Mouse (Mus musculus): Measurements from ENCODE around the gene Rnf208. TPM values are rescaled to one million over a fixed set of nuclear protein-coding genes. Genes with fewer than 3 reads are reported as not detected.
"Not testable (repeated sequence)": the region's sequence is repeated elsewhere in the genome, so short reads cannot be mapped to it uniquely, and the experiment has no call there.

Rnf208 gene
- polyA plus RNA-seq, 1 experiment = 12.9 TPM

GRCm38 (mm10) chr2:25246183-25247072, 4.4 kb downstream of the Rnf208 start, which contains the start of gene AL732309.1:
Gene AL732309.1, minus strand, starts transcription at chr2:25246863.
- DNase-seq (ENCODE audit: low spot score) = no peak

GRCm38 (mm10) chr2:25252331-25252730, 10.3 kb downstream of the Rnf208 start:
- DNase-seq (ENCODE audit: low spot score) = no peak

- peak; percentile 75 for DNase-seq (ENCODE audit: low spot score)
Measured at GRCm38 (mm10) chr2:25255284-25255779, 13.3 kb downstream of the Rnf208 start, which contains the start of gene Tmem203. Gene Tmem203, plus strand, starts transcription at chr2:25255439.

- DNase-seq (ENCODE audit: low spot score) = not testable (repeated sequence)
Measured at GRCm38 (mm10) chr2:25256443-25257109, 14.5 kb downstream of the Rnf208 start.

GRCm38 (mm10) chr2:25257250-25257649, 15.2 kb downstream of the Rnf208 start:
- DNase-seq (ENCODE audit: low spot score) = not testable (repeated sequence)

GRCm38 (mm10) chr2:25258887-25259286, 16.8 kb downstream of the Rnf208 start:
- DNase-seq (ENCODE audit: low spot score) = no peak

GRCm38 (mm10) chr2:25261870-25262269, 19.8 kb downstream of the Rnf208 start:
- DNase-seq (ENCODE audit: low spot score) = no peak

GRCm38 (mm10) chr2:25262291-25262767, 20.3 kb downstream of the Rnf208 start, which contains the start of gene Tprn:
Gene Tprn, plus strand, starts transcription at chr2:25262618.
- DNase-seq (ENCODE audit: low spot score) = peak; percentile 82

- peak; percentile 36 for DNase-seq (ENCODE audit: low spot score)
Measured at GRCm38 (mm10) chr2:25262795-25263622, 21.0 kb downstream of the Rnf208 start.

- no peak for DNase-seq (ENCODE audit: low spot score)
Measured at GRCm38 (mm10) chr2:25263623-25264285, 21.7 kb downstream of the Rnf208 start.

- DNase-seq (ENCODE audit: low spot score) = no peak
Measured at GRCm38 (mm10) chr2:25264286-25264660, 22.2 kb downstream of the Rnf208 start.

- no peak for DNase-seq (ENCODE audit: low spot score)
Measured at GRCm38 (mm10) chr2:25264851-25265250, 22.8 kb downstream of the Rnf208 start.

GRCm38 (mm10) chr2:25265897-25266656, 24.0 kb downstream of the Rnf208 start:
- DNase-seq (ENCODE audit: low spot score) = peak; percentile 48

- peak; percentile 36 for DNase-seq (ENCODE audit: low spot score)
Measured at GRCm38 (mm10) chr2:25266720-25267119, 24.7 kb downstream of the Rnf208 start.

GRCm38 (mm10) chr2:25267241-25267640, 25.2 kb downstream of the Rnf208 start:
- DNase-seq (ENCODE audit: low spot score) = no peak

GRCm38 (mm10) chr2:25267746-25268309, 25.8 kb downstream of the Rnf208 start:
- DNase-seq (ENCODE audit: low spot score) = no peak

GRCm38 (mm10) chr2:25271827-25272511, 29.9 kb downstream of the Rnf208 start, which contains the start of the genes Ssna1 and Anapc2:
Gene Ssna1, minus strand, starts transcription at chr2:25272438.
Gene Anapc2, plus strand, starts transcription at chr2:25272478.
- DNase-seq (ENCODE audit: low spot score) = peak; percentile 97

- no peak for DNase-seq (ENCODE audit: low spot score)
Measured at GRCm38 (mm10) chr2:25272515-25272914, 30.5 kb downstream of the Rnf208 start.

GRCm38 (mm10) chr2:25273010-25273409, 31.0 kb downstream of the Rnf208 start:
- no peak for DNase-seq (ENCODE audit: low spot score)
